Mouse (Mus musculus) ES-E14 (cell line): ENCODE measurements around the gene Sacm1l. TPM values are rescaled to one million over a fixed set of nuclear protein-coding genes. Genes with fewer than 3 reads are reported as not detected.

Source experiments
- DNase-seq: peaks from one replicate; pipeline ENCODE4 v3.0.0-alpha.2; 2013; ENCODE audit warnings: low read depth, low spot score
- H3K27ac ChIP-seq: 2 replicates; pipeline ENCODE4 v1.5.1; 2012; ENCODE audit warnings: low read depth, mild to moderate bottlenecking, low read length, moderate library complexity, mixed read lengths; ENCODE audit not compliant: poor library complexity, insufficient read depth, severe bottlenecking
- H3K36me3 ChIP-seq: 2 replicates; pipeline ENCODE4 v1.6.1; 2012; ENCODE audit warnings: mild to moderate bottlenecking, low read length, moderate library complexity, mixed read lengths; ENCODE audit not compliant: control insufficient read depth, poor library complexity, insufficient read depth, severe bottlenecking
- H3K4me1 ChIP-seq, 2 experiments: fragments of 150-350 bp in 1 of 2; sonication (generic) in 1 of 2; 2 replicates each; pipeline ENCODE4 v1.6.1; 2012; ENCODE audit warnings: low read length in 2 of 2, mild to moderate bottlenecking in 1 of 2, mixed read lengths in 1 of 2; ENCODE audit not compliant: control insufficient read depth in 2 of 2, insufficient read depth in 2 of 2, poor library complexity in 1 of 2
- H3K4me3 ChIP-seq, 2 experiments: fragments of 150-350 bp in 1 of 2; sonication (generic) in 1 of 2; 2 replicates each; pipeline ENCODE4 v1.5.1; 2012; ENCODE audit warnings: low read length in 2 of 2, low read depth in 1 of 2, mild to moderate bottlenecking in 1 of 2, mixed read lengths in 1 of 2; ENCODE audit not compliant: insufficient read depth in 1 of 2, poor library complexity in 1 of 2, severe bottlenecking in 1 of 2
- H3K9ac ChIP-seq: 2 replicates; pipeline ENCODE4 v1.6.1; 2012; ENCODE audit warnings: low read depth, mild to moderate bottlenecking, low read length, mixed read lengths; ENCODE audit not compliant: poor library complexity, insufficient read depth, severe bottlenecking
- H3K9me3 ChIP-seq: fragments of 150-350 bp; sonication (generic); 2 replicates; pipeline ENCODE4 v1.6.1; 2012; ENCODE audit warnings: low read depth, mild to moderate bottlenecking, low read length; ENCODE audit not compliant: control insufficient read depth, insufficient read depth
- CHD2 ChIP-seq: IDR thresholded peaks from 2 replicates; pipeline ENCODE4 v1.6.1; 2014; ENCODE audit warnings: mild to moderate bottlenecking, low read depth, low read length, inconsistent platforms
- HCFC1 ChIP-seq: IDR thresholded peaks from 2 replicates; pipeline ENCODE4 v1.6.1; 2012; ENCODE audit warnings: low read length, inconsistent platforms, borderline replicate concordance; ENCODE audit not compliant: insufficient read depth
- MAFK ChIP-seq: IDR thresholded peaks from 2 replicates; pipeline ENCODE4 v1.6.1; 2014; ENCODE audit warnings: mild to moderate bottlenecking, low read depth, low read length, inconsistent platforms; ENCODE audit not compliant: insufficient read depth
- ZC3H11A ChIP-seq: IDR thresholded peaks from 2 replicates; pipeline ENCODE4 v1.6.1; 2012; ENCODE audit warnings: low read depth, mild to moderate bottlenecking, inconsistent platforms, low read length, borderline replicate concordance
- ZNF384 ChIP-seq: IDR thresholded peaks from 2 replicates; pipeline ENCODE4 v1.6.1; 2012; ENCODE audit warnings: low read depth, low read length, inconsistent platforms
- in situ Hi-C, 2 experiments: fragments of 600-800 bp; cut with MboI; formaldehyde crosslinking; loops; one replicate each; pipeline ENCODE4 v1.15.1; 2025; ENCODE audit warnings: low sequenced_read_pairs in 2 of 2, inconsistent platforms in 1 of 2; ENCODE audit not compliant: unreplicated experiment in 2 of 2
- total RNA-seq: library from RNA; depleted of rRNA; stranded (reverse); fragments of 300-350 nt; gene quantifications from 2 replicates; pipeline ENCODE4 v1.2.3, GENCODE M21; 2012

The Sacm1l gene
- total RNA-seq, 1 experiment: 23.2 TPM

DNA sequence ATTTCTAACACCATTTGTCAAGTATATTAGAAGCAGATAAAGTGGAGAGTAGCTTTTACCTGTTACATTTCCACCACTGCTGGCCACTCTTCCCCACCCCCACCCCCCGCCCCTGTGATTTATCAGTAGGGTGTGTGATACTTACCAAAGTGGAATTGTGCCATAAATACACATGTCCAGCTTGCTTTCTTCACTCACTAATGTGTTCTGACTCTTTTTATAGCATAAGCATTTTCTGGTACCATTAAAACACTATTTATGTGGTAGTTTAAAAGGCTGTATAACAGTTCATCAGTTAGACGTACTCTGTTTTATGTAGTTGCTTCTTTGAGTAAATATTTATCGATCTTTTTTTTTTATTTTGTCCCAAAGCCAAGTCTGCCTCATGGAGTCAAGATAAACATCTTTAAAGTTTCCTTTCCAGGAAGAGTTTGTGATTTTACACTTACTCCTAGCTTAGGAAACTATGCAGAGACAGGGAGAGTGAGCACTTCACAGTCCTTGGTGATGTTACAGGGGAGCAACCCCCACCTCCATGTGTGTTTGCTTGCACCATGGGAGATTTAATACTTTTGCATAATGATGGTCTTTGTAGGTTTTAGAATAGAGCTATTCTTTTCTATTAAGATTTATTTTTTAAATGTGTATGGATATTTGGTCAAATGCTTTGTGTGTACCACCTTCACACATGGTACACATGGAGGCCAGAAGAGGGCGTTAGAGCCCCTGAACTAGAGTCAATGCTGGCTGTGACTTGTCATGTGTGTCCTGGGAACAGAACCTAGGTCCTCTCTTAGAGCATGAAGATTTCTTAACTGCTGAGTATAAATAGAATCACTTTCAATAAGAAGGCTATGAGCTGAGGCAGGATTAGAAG is 23.1 kb upstream of the Sacm1l start:
- Histone ChIP-seq H3K9me3 (no peaks in the 10 kb centered on the region), H3K36me3 (no peaks in the 10 kb centered on the region), H3K27ac (no peak overlapping the region), H3K4me1 (no peaks in the 10 kb centered on the region), H3K9ac (no peak overlapping the region), H3K4me3 (no peak overlapping the region)
- TF ChIP-seq ZNF384 (no peak), HCFC1 (no peak), ZC3H11A (no peak), MAFK (no peak), CHD2 (no peak)
- DNase-seq: no peak
- in situ Hi-C loops: no loop called here

DNA sequence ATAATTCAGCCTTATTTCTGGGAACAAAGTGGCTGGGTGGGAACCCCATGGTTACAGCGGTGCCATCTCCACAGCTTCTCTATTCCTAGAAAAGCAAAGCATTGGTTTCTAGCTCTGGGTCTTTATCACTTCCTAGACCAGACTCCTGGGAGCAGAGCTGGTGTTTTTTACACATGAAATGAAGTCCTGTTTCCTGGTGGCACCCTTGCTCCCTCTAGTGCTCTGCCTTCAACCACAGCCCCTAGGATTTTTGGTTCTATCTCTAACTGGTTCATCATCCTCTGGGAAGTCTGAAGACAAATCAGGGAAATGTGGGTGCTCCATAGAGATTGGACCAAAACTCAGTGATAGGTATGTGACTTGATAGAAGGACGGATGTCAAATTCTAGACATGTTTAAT is 22.2 kb upstream of the Sacm1l start:
- Histone ChIP-seq H3K27ac (no peak overlapping the region), H3K4me3 (no peak overlapping the region), H3K36me3 (no peaks in the 10 kb centered on the region), H3K9ac (no peak overlapping the region), H3K9me3 (no peaks in the 10 kb centered on the region), H3K4me1 (no peaks in the 10 kb centered on the region)
- no peak for TF ChIP-seq CHD2
- no peak for TF ChIP-seq HCFC1
- no peak for TF ChIP-seq ZNF384
- no peak for TF ChIP-seq ZC3H11A
- no peak for DNase-seq
- in situ Hi-C loops: no loop called here

DNA sequence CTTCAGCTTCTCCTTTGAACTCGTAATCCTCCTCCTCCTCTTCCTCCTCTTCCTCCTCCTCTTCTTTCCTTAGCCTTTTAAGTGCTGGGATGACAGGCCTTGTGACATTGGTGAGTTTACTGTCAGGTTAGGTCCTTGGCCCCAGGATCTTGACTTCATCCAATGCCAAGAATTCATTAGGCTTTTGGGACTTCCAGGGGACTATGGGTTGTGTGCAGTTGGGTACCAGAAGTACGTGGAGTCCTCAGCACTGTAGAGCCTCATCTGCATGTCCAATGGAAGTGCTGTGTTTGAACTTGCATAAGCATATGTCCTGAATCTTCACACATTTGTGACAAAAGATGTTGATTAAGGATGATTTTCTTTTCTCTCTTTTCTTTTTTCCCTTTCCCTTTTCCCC is 20.6 kb upstream of the Sacm1l start:
- no peak overlapping the region for H3K4me3 ChIP-seq
- TF ChIP-seq MAFK (no peak), HCFC1 (no peak), ZC3H11A (no peak), CHD2 (no peak), ZNF384 (no peak)
- no peak overlapping the region for H3K9ac ChIP-seq
- in situ Hi-C loops: no loop called here
- no peak for DNase-seq
- H3K4me1 ChIP-seq: no peaks in the 10 kb centered on the region
- H3K9me3 ChIP-seq: no peaks in the 10 kb centered on the region
- no peaks in the 10 kb centered on the region for H3K36me3 ChIP-seq
- no peak overlapping the region for H3K27ac ChIP-seq

DNA sequence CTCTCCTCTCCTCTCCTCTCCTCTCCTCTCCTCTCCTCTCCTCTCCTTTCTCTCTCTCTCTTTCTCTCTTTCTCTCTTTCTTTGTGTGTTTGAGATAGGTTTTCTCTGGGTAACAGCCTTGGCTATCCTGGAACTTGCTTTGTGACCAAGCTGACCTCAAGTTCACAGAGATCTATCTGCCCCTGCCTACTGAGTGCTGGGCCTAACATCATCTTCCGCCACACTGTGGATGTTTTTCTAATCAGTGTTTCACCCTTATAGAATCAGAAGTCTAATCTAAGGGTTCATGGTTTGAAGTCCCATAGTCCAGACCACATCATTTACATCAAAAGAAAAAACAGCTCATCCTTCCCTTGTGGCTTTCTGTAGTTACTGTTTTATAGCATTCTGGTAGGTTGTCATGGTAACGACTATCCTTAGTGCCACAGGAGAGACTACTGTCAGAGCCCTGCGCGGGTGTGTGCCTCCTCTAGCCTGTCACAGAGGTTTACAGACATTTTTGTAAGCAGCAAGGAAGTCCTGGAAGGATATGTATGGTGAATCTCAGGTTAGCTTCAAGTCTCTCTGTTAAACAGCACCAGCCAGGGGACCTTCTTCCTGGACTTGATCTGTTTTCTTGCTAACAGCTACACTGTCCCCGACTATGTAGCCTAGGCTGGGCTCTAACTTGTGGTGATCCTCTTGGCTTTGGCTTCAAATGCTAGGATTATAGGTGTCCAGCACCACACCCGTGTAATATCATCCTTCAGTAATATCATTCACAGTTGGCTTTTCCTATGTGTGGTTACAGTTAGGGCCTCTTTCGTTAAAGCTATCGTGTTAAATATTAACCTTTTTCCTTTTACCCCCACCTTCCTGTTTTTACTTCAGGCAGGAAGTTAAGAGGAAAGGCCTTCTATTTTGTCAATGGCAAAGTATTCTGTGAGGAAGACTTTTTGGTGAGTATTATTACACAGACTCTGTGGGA is 19.6 kb upstream of the Sacm1l start:
- Histone ChIP-seq H3K4me1 (no peaks in the 10 kb centered on the region), H3K9ac (no peak overlapping the region), H3K9me3 (no peaks in the 10 kb centered on the region), H3K4me3 (no peak overlapping the region), H3K27ac (no peak overlapping the region), H3K36me3 (no peaks in the 10 kb centered on the region)
- in situ Hi-C loops: no loop called here
- no peak for DNase-seq
- TF ChIP-seq ZC3H11A (no peak), MAFK (no peak), ZNF384 (no peak), CHD2 (no peak)
